Mouse (Mus musculus) layer of hippocampus, postnatal 10 days (tissue): ENCODE data around the gene Adamtsl1. TPM values are rescaled to one million over a fixed set of nuclear protein-coding genes. Genes with fewer than 3 reads are reported as not detected.

ENCODE experiments used
- DNase-seq, 2 experiments: peaks; one replicate each; pipeline ENCODE4 v3.0.0; 2021; ENCODE audit warnings: low spot score in 2 of 2
- long read RNA-seq: library from polyadenylated mRNA; stranded (forward); transcript quantifications from one replicate; pipeline ENCODE4 v2.0.0, GENCODE M21; 2023
- total RNA-seq, 2 experiments: library from RNA; stranded (reverse); gene quantifications; 2 replicates each; pipeline ENCODE4 v1.2.3; 2021

Adamtsl1 gene
- total RNA-seq = 10 to 100 TPM; 11.4 to 11.5 TPM
- long read RNA-seq, partial matches to known transcripts = 3 of 8 reads
- long read RNA-seq, other reads (novel, unspliced or antisense) = 4 of 8 reads

- peak in 1 of 2 experiments; percentile 14 for DNase-seq
Measured at GRCm38 (mm10) chr4:85513792-85514191, at the start of gene Adamtsl1. Gene Adamtsl1, plus strand, starts transcription at chr4:85514172.

GRCm38 (mm10) chr4:85483586-85483985 is 30.4 kb upstream of the Adamtsl1 start:
- DNase-seq = no peak

- DNase-seq = peak; percentile 13 to 32
Measured at GRCm38 (mm10) chr4:85486316-85486946, 27.5 kb upstream of the Adamtsl1 start.

GRCm38 (mm10) chr4:85505718-85506117 is 8.3 kb upstream of the Adamtsl1 start:
- no peak for DNase-seq

GRCm38 (mm10) chr4:85506976-85507375 is 7.0 kb upstream of the Adamtsl1 start:
- no peak for DNase-seq

GRCm38 (mm10) chr4:85507491-85507890 is 6.5 kb upstream of the Adamtsl1 start:
- DNase-seq = no peak

GRCm38 (mm10) chr4:85513288-85513687 is 684 bp upstream of the Adamtsl1 start:
- DNase-seq = no peak

GRCm38 (mm10) chr4:85514205-85514681 is 271 bp downstream of the Adamtsl1 start:
- DNase-seq = peak; percentile 34 to 49

- no peak for DNase-seq
Measured at GRCm38 (mm10) chr4:85526966-85527566, 13.1 kb downstream of the Adamtsl1 start.

GRCm38 (mm10) chr4:85529852-85530251 is 15.9 kb downstream of the Adamtsl1 start:
- DNase-seq = no peak

GRCm38 (mm10) chr4:85539677-85540076 is 25.7 kb downstream of the Adamtsl1 start:
- no peak for DNase-seq

- DNase-seq = no peak
Measured at GRCm38 (mm10) chr4:85543221-85543620, 29.2 kb downstream of the Adamtsl1 start.

- no peak for DNase-seq
Measured at GRCm38 (mm10) chr4:85554696-85555095, 40.7 kb downstream of the Adamtsl1 start.

- no peak for DNase-seq
Measured at GRCm38 (mm10) chr4:85559753-85560152, 45.8 kb downstream of the Adamtsl1 start.

GRCm38 (mm10) chr4:85585426-85585825 is 71.5 kb downstream of the Adamtsl1 start:
- no peak for DNase-seq

- no peak for DNase-seq
Measured at GRCm38 (mm10) chr4:85588928-85589327, 75.0 kb downstream of the Adamtsl1 start.

- no peak for DNase-seq
Measured at GRCm38 (mm10) chr4:85591037-85591436, 77.1 kb downstream of the Adamtsl1 start.

GRCm38 (mm10) chr4:85594159-85594558 is 80.2 kb downstream of the Adamtsl1 start:
- no peak for DNase-seq

- DNase-seq = no peak
Measured at GRCm38 (mm10) chr4:85613331-85613730, 99.4 kb downstream of the Adamtsl1 start.

- DNase-seq = no peak
Measured at GRCm38 (mm10) chr4:85618746-85619145, 104.8 kb downstream of the Adamtsl1 start.

- no peak for DNase-seq
Measured at GRCm38 (mm10) chr4:85619261-85619660, 105.3 kb downstream of the Adamtsl1 start.

- no peak for DNase-seq
Measured at GRCm38 (mm10) chr4:85629381-85629780, 115.4 kb downstream of the Adamtsl1 start.

GRCm38 (mm10) chr4:85669271-85669670 is 155.3 kb downstream of the Adamtsl1 start:
- no peak for DNase-seq
